Mouse (Mus musculus): ENCODE results near the gene Tmem121b.

Gene Tmem121b

GRCm38 (mm10) chr6:120493374-120494181 is at the start of gene Tmem121b:
Gene Tmem121b, minus strand, starts transcription at chr6:120493807.
- DNase-seq: peak; percentile 38 to 55

- DNase-seq: no peak
Measured at GRCm38 (mm10) chr6:120542061-120542460, 48.5 kb upstream of the Tmem121b start.

GRCm38 (mm10) chr6:120541386-120541785 is 47.8 kb upstream of the Tmem121b start:
- DNase-seq: no peak

DNA sequence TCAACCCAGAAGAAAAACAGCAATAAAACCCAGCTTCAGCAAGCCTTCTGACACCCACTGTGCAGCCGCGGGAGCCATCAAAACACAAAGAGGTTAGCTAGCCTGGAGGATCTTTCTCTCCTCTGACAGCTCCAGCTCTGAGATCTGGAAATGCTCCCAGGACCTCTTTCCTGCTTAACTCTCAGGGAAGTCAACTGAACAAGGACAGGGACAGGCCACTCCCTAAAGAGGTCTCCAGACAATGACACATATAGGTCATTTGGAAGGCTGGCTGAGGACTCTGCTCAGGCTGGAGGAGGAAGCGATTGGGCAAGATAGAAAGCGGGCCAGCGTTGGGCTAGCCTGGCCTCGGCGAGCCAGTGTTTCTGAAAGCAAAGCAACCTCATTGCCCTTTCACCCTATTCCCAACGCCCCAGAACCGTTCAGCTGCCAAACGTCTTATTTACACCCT is 46.2 kb upstream of the Tmem121b start:
- peak; percentile 44 to 45 for DNase-seq

- peak; percentile 59 to 67 for DNase-seq
Measured at GRCm38 (mm10) chr6:120539132-120539759, 45.6 kb upstream of the Tmem121b start.

GRCm38 (mm10) chr6:120536337-120536736 is 42.7 kb upstream of the Tmem121b start:
- no peak for DNase-seq

- no peak for DNase-seq
Measured at GRCm38 (mm10) chr6:120532594-120532993, 39.0 kb upstream of the Tmem121b start.

DNA sequence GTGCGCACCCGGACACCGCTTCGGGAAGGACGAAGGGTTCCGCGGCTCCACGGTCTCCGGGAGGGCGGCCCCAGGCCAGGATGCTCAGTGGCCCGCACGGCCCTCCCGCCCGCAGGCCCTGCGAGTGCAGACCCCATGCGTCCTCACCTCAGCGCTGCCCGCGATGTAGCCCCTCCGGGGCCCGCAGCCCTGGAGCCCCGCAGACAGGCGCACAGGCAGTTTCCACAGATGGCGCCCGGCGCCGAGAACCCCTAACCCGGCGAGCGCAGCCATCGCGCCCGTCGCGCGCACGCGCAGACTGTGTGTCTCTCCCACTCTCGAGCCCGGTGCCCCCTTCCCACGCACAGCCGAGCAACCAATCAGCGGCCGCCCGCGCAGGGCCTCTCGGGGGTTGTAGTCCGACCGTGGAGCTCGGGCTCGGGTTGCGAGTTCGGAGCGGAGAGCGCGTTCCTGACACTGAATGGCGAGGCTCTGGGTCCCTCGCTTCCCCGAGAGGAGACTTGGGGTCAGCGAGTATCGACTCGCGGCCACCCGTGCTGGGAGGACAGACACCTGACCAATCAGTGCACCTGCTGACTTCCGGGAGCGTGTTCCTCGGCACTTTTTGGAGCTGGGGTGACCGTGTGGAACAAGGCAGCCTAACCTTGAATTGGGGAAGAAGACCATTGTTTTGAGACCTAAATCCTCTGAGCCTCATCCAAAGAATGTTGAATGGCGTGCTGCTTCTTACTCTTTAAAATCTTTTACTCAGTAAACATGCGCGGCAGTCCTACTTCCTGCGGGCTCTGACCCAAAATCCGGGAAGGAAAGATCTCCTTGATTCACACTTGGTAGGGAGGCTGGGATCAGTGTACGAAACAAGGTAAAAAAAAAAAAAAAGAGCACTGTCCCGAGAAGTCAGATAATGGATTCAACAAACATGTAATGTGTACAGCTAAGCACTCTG is 37.7 kb upstream of the Tmem121b start, which contains the start of gene Hdhd5:
Hdhd5 (minus strand) TSS at position 300 of the 946 bp plus-strand sequence.
- DNase-seq: peak; percentile 90 to 92

- no peak for DNase-seq
Measured at GRCm38 (mm10) chr6:120529123-120529522, 35.5 kb upstream of the Tmem121b start.

GRCm38 (mm10) chr6:120524796-120525195 is 31.2 kb upstream of the Tmem121b start:
- no peak for DNase-seq

- no peak for DNase-seq
Measured at GRCm38 (mm10) chr6:120519647-120520046, 26.0 kb upstream of the Tmem121b start.

DNA sequence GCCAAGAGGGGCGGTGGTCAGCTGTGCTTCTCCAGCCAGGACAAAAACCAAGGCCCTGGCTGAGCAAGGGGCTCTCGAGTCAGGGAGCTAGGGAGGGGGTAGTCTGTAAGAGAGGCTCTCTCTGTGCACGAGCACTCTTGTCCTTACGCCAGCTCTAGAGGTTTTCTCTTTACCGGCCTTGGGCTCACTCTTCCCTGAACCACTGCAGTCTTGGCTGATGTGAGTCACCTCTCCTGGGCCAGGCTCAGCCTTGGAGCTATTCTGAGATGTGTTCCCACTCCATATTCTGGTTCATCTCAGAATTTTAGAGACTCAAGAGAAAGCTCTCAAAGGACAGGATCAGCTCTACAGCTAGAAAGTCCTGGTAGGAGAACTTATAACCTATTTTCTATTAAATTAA is 23.7 kb upstream of the Tmem121b start:
- DNase-seq: no peak

DNA sequence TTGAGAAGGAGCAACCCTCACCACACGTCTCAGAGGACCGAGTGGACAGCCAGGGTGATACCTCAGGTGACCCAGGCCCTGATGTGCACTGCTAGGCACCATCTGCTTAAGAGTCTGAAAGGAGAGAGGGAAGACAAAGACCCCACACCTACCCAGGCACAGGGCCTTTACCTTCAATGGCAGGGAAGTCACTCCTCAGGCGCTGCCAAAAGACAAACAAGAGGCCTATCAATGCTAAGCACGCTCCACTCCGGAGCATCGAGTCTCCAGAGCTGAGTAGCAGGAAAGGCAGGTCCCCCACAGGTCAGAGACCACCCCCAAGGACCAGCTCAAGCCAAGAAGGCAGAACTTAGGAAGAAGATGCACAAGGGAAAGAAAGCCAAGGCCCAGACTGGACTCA is 23.3 kb upstream of the Tmem121b start:
- no peak for DNase-seq

DNA sequence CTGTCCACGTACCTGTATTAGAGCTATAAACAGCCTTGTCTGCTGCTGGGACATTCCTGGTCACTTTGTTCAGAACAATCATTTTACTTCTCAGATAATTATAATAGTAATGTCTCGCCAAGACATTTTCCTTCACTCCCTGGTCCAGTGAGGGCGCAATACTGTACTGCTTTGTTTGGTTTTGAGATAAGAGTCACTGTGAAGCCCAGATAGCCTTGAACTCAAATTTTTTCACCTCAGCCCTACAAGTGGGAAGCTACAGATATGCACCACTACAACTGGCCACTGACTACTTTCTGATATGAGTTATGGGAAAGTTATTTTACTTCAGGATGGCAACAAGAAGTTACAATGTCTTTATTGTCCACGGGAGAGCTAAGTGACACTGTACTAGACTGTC is 22.8 kb upstream of the Tmem121b start:
- no peak for DNase-seq

GRCm38 (mm10) chr6:120511212-120511611 is 17.6 kb upstream of the Tmem121b start:
- DNase-seq: no peak

DNA sequence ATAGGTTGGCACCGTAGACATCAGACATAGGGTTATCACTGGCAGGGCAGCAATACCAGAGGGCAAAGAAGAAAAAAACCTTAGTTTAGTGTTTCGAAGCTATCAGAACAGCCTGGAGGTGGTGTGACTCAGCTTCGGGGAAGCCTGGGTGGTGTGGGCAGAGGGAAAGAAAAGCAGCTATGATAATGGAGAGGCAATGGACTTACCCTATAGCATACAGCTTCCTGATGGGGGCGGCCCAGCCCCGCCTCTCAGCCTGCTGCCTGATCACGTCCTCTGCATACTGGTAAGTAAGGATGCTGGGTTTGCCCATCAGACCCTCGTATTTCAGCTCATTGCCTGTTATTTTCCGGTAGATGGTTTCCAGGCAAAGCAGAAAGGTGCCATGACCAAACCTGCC is 16.8 kb upstream of the Tmem121b start:
- no peak for DNase-seq

DNA sequence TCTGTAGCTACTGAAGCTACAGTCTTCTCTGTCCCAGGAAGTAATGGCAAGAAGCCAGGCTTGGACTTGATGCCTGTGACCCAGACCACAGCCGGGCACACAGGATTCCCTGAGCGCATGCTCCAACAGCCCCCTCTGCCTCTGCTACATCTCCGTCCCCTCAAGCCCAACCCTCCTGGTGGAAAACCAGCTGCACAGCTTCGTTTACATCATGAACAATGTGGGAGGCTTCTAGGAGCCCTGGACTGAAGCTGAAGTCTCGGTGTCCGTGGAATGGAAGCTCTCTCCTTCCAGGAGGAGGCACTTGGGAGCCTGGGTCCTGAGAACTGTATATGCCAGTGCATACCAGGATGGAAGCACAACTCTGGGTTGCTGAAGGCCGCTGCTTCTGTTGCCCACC is 16.4 kb upstream of the Tmem121b start:
- no peak for DNase-seq

DNA sequence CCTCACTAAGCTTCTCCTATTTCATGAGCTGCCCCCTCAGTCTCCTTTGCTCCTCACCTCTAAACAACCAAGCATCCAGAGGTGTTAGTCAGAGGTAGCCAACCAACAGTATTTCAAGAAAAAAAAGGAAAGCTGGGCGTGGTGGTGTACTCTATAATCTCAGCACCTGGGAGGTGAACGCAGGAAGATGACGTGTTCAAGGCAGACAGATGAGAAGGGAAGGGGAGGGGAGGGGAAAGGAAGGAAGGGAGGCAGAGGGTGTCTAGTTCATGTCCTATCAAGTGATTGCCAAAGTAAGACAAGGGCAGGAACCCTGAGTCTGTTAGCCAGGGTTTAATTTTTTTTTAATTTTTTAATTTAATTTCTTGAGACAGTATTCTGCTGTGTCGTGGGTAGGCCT is 15.0 kb upstream of the Tmem121b start:
- DNase-seq: no peak

DNA sequence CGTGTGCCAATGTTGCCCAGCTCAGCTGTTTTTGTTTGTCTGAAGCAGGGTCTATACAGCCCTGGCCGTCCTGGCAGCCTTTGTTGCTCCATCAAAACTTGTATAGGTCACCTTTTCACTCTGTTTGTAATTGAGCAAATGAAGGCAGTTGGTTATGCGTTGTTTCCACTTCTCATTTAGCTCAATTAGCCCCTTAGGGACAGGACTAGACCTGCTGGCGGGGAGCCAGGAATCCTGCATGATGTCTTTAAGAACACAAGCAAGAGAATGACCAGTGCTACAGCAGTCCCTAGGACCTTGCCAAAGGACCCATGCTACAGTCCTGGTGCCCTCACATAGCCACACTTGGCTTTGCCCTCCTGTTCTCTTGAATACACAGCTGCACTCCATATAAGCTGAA is 11.9 kb upstream of the Tmem121b start:
- no peak for DNase-seq

- DNase-seq: no peak
Measured at GRCm38 (mm10) chr6:120504051-120504450, 10.4 kb upstream of the Tmem121b start.

DNA sequence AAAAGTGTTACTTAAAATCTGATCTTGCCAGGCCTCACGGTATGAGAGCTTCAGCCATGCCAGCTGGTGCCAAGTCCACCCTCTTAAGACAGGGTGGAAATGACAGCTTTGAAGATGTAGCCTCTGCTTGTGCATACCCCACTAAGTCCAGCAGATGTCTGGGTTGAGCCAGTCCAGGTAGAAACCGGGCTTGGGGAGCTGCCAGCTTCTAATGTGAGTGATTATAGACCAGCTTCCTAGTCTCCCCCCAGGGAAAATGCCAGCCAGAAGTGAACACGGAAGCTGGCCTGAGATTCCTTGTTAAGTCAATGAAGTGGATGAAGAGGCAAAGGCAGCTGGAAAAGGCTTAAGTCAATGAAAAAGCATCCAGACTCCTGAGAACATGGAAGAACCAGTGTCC is 2.9 kb upstream of the Tmem121b start:
- no peak for DNase-seq

- DNase-seq: peak; percentile 25 to 41
Measured at GRCm38 (mm10) chr6:120492499-120493373, 871 bp downstream of the Tmem121b start.

Measured in lung, adult 18-20 months (tissue).